Mouse (Mus musculus): ENCODE results near the gene Tmem221.

DNA sequence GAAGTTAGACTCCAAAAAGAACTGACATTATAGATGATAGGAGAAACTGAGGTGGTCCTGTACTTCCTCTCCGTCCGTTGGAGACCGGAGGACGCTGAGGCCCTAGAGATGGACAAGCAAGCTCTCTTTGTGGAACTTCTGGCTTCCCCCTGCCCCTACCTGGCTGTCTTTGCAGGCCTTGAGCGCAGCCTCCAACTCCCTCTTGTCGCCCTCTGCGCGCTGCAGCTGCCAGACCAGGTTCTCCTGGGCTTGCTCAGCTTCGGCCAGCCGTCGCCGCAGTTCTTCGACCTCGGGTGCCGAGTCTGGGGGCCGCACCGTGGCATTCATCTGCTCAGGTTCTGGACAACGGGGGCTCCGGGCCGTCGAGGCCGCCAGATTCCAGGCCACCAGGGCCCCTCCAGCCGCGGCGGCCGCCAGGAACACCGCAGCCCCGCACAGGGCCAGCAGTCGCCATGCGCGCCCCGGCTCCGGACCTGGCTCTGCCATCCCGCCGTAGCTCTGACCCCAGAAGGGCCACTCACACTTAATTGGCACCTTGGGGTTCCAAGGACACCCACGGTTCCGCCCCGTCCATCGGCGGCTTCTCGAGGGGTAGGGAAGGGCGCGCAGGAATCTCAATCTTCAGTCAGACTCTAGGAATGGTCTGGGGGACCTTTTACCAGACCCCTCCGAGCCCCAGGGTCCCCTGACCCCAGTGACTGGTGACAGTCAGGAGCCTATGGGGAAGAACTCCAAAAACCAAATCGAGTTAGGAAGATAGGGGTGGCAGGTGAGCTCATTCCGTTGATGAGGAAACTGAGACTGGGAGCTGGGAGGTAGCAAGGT, 33.2 kb downstream of the Tmem221 start, which contains the start of gene Ccdc194:
- TF ChIP-seq POLR2A (IDR thresholded peaks at IDR 0.05; ENCODE audit: borderline replicate concordance, control insufficient read depth, low read depth, low read length) (no peak), CTCF (IDR thresholded peaks at IDR 0.05; ENCODE audit: control insufficient read depth, insufficient read depth, low read length) (no peak)
